Mouse (Mus musculus) myocyte (in vitro differentiated cells): ENCODE data around the gene Trpm3.

Experiments used
- MAX ChIP-seq: IDR thresholded peaks from one replicate; pipeline ENCODE4 v1.6.1; 2011; ENCODE audit warnings: low read depth, mild to moderate bottlenecking, control low read depth
- MYOD1 ChIP-seq, 3 experiments: IDR thresholded peaks; one replicate each; pipeline ENCODE4 v1.6.1; 2011; ENCODE audit warnings: control low read depth in 2 of 3, low read depth in 2 of 3, mild to moderate bottlenecking in 2 of 3, moderate library complexity in 1 of 3; ENCODE audit not compliant: insufficient read length in 2 of 3, control insufficient read depth in 1 of 3
- MYOG ChIP-seq, 3 experiments: IDR thresholded peaks; one replicate each; pipeline ENCODE4 v1.6.1; 2011; ENCODE audit warnings: control low read depth in 2 of 3, low read depth in 2 of 3, mild to moderate bottlenecking in 2 of 3; ENCODE audit not compliant: insufficient read length in 2 of 3, control insufficient read depth in 1 of 3, insufficient read depth in 1 of 3
- POLR2A ChIP-seq: IDR thresholded peaks from one replicate; pipeline ENCODE4 v1.6.1; 2011; ENCODE audit warnings: low read depth, mild to moderate bottlenecking, control low read depth, moderate library complexity; ENCODE audit not compliant: insufficient read length
- SRF ChIP-seq: IDR thresholded peaks from one replicate; pipeline ENCODE4 v1.6.1; 2011; ENCODE audit warnings: low read depth; ENCODE audit not compliant: control insufficient read depth, insufficient read length
- TCF12 ChIP-seq: IDR thresholded peaks from one replicate; pipeline ENCODE4 v1.6.1; 2011; ENCODE audit warnings: mild to moderate bottlenecking, control low read depth; ENCODE audit not compliant: poor library complexity, insufficient read depth, severe bottlenecking
- USF1 ChIP-seq: IDR thresholded peaks from one replicate; pipeline ENCODE4 v1.6.1; 2011; ENCODE audit warnings: low read depth, mild to moderate bottlenecking, control low read depth, moderate library complexity

DNA sequence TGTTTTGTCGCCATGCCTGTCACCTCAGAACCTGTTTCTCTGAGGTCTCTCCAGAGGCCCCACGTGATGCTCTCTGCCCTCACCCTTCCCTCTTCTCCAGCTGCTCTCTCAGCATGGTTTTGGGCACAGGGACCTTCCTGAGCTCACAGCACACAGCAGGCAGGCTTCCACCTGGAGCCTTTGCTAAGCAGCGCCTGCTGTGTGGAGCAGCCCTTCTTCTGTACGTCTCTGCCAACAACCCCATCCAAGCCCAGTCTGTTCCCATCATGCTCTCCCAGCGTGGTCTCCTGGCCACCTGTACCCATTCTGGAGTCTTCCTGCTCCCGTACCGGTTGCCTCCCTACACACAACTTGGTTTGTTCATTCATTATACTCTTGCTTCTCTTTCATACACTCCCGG lies 823.9 kb downstream of the Trpm3 start:
- TF ChIP-seq TCF12 (no peak), MAX (no peak), SRF (no peak), POLR2A (no peak), MYOD1 (IDR thresholded peaks at IDR 0.05; ENCODE audit: control insufficient read depth in 1 of 3, insufficient read length in 2 of 3, low read depth in 2 of 3) (no peak), USF1 (no peak), MYOG (IDR thresholded peaks at IDR 0.05; ENCODE audit: control insufficient read depth in 1 of 3, insufficient read depth in 1 of 3, insufficient read length in 2 of 3, low read depth in 2 of 3) (no peak)
